Mouse (Mus musculus) stomach, embryonic 16.5 days (tissue): Measurements from ENCODE around the gene Erbin. TPM values are rescaled to one million over a fixed set of nuclear protein-coding genes. Genes with fewer than 3 reads are reported as not detected.

Experiments used
- ATAC-seq: fragments of 200-750 bp; cut with Nextera tagmentation; 2 replicates; pipeline ENCODE4 v1.8.0; 2017; ENCODE audit warnings: moderate number of reproducible peaks, moderate TSS enrichment; ENCODE audit not compliant: insufficient read depth, low FRiP score
- H3K27ac ChIP-seq: fragments of 300-500 bp; sonication (generic); 2 replicates; pipeline ENCODE4 v1.5.1; 2014; ENCODE audit warnings: low read length
- H3K27me3 ChIP-seq: fragments of 300-500 bp; sonication (generic); 2 replicates; pipeline ENCODE4 v1.6.1; 2014; ENCODE audit warnings: low read length, control low read depth, mixed read lengths; ENCODE audit not compliant: control insufficient read depth, insufficient read depth
- H3K36me3 ChIP-seq: fragments of 300-500 bp; sonication (generic); 2 replicates; pipeline ENCODE4 v1.6.1; 2014; ENCODE audit warnings: low read length; ENCODE audit not compliant: control insufficient read depth, insufficient read depth
- H3K4me1 ChIP-seq: fragments of 300-500 bp; sonication (generic); 2 replicates; pipeline ENCODE4 v1.6.1; 2014; ENCODE audit warnings: low read length, control low read depth, mixed read lengths; ENCODE audit not compliant: control insufficient read depth, insufficient read depth
- H3K4me2 ChIP-seq: fragments of 300-500 bp; sonication (generic); 2 replicates; pipeline ENCODE4 v1.6.1; 2014; ENCODE audit warnings: low read depth, low read length, mixed read lengths
- H3K4me3 ChIP-seq: fragments of 300-500 bp; sonication (generic); replicated peaks from 2 replicates; pipeline ENCODE4 v1.5.1; 2014; ENCODE audit warnings: mild to moderate bottlenecking, low read length
- H3K9ac ChIP-seq: fragments of 300-500 bp; sonication (generic); 2 replicates; pipeline ENCODE4 v1.6.1; 2014; ENCODE audit warnings: low read length
- H3K9me3 ChIP-seq: fragments of 300-500 bp; sonication (generic); replicated peaks from 2 replicates; pipeline ENCODE4 v1.6.1; 2016; ENCODE audit warnings: low read length, control low read depth; ENCODE audit not compliant: control insufficient read depth
- WGBS: fragments of 180-500 bp; shearing (Covaris S2); extraction: QIAGEN DNeasy Blood & Tissue Kit; methylation state at CpG from one replicate; pipeline ENCODE4 v1.1.7; 2014; 5-methylcytosine and 5-hydroxymethylcytosine counted together
- polyA plus RNA-seq: library from polyadenylated mRNA; unstranded; fragments of >200 nt; fragmentation: Nextera tagmentation; extraction: Ambion mirVana; gene quantifications from 2 replicates; pipeline ENCODE4 v1.2.1, GENCODE M21; 2015

Erbin gene
- polyA plus RNA-seq, 1 experiment from 2014 or later = 18.3 TPM

DNA sequence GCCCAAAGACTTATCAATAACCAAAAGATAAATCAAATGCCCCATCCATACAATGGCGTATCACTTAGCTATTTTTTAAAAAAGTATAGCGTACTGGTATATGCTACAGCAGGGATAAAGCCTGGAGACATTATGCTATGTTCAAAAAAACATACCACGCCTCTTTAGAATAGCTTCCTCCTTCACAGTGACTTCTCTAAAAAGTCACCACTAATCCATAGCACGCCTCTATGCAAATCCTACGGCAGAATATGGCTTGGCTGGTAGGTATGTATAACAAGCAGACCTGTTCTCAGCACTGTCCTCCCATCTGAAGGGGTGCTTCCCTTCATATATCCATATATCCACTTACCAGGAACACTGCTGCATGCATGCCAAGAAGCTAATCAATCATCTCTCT is 27.2 kb downstream of the Erbin start:
- Histone ChIP-seq H3K27ac (no peak overlapping the region), H3K4me2 (no peak overlapping the region), H3K4me1 (peaks cover 10% of the 10 kb centered on the region; the same call in 1 of the 2 replicates), H3K27me3 (no peaks in the 10 kb centered on the region), H3K36me3 (peaks cover 2% of the 10 kb centered on the region; the same call in 1 of the 2 replicates), H3K4me3 (no peak overlapping the region), H3K9me3 (no peaks in the 10 kb centered on the region), H3K9ac (no peak overlapping the region)
- ATAC-seq = no peak
- WGBS = 85% methylated on average over 5 of the region's 5 CpGs

DNA sequence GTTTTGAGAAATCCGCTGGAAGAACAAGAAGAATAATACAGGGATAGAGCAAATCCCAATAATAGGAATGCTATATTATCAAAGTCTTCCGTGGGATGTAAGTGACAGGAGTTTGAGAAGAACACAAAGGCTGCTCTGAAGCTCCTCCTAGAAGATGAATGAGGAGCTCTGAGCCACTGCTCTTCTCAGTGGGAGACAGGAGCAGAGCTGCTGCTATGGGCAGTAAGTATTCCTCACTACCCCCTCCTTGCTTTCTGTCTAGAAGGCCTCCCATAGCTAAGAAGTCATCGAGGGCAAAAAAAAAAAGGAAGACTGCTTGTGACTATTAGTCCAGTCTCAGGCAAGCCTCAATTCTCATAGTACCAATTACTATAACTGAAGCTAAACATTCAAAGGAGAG is 30.3 kb downstream of the Erbin start:
- Histone ChIP-seq H3K9me3 (no peaks in the 10 kb centered on the region), H3K27ac (no peak overlapping the region), H3K4me1 (peaks cover 10% of the 10 kb centered on the region; the same call in 1 of the 2 replicates), H3K36me3 (no peaks in the 10 kb centered on the region), H3K4me3 (no peak overlapping the region), H3K27me3 (no peaks in the 10 kb centered on the region), H3K9ac (no peak overlapping the region), H3K4me2 (no peak overlapping the region)
- no peak for ATAC-seq
- whole genome bisulfite sequencing = 50% methylated on average over 3 of the region's 3 CpGs

DNA sequence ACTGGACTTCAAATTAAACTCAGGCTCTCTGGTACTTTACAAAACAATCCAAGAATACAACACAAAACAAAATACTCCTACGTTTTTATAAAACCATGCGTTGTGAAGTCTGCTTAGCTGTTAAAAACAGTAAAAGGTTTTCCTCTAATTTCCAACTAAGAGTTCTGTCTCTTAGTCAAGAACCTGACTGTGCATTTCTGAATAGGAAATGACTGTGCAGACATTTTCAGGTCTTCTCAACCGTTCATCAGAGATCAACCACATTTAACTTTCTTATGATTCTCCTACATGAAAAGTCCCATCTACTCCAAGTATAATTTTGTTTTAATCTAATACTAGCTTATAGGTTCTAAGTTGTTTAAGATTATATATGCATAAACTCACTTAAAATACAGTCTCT is 33.8 kb downstream of the Erbin start:
- no peak for ATAC-seq
- 81% methylated on average over 3 of the region's 3 CpGs for WGBS
- Histone ChIP-seq H3K9ac (no peak overlapping the region), H3K4me2 (no peak overlapping the region), H3K4me1 (peaks cover 6% of the 10 kb centered on the region; the same call in 1 of the 2 replicates), H3K4me3 (no peak overlapping the region), H3K27ac (no peak overlapping the region), H3K9me3 (no peaks in the 10 kb centered on the region), H3K36me3 (no peaks in the 10 kb centered on the region), H3K27me3 (no peaks in the 10 kb centered on the region)

DNA sequence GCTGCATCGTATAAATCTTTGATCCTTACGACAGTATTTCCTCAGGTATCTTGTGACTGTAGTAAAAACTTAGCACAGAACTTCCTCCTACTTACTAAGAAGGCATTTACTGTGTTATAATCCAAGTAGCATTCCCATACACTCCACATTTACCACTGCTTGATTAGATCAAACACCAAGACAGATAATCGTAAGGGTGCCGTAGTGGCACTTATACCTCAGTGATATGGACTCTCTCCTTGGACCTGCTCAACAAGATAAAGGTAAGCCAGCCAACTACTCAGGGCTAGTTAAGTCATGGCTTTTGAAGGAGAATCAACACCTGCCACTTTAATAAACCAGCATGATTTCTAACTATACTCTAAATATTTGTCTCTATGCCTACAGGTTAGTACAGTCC is 39.1 kb downstream of the Erbin start:
- H3K9me3 ChIP-seq = no peaks in the 10 kb centered on the region
- no peaks in the 10 kb centered on the region for H3K4me1 ChIP-seq
- WGBS = 90% methylated on average over 4 of the region's 4 CpGs
- no peak overlapping the region for H3K4me2 ChIP-seq
- no peaks in the 10 kb centered on the region for H3K27me3 ChIP-seq
- H3K27ac ChIP-seq = no peak overlapping the region
- H3K36me3 ChIP-seq = 0 out of 2 replicates have a peak, but pooled peaks cover 5% of the 10 kb centered on the region
- no peak overlapping the region for H3K4me3 ChIP-seq
- no peak for ATAC-seq
- no peak overlapping the region for H3K9ac ChIP-seq

DNA sequence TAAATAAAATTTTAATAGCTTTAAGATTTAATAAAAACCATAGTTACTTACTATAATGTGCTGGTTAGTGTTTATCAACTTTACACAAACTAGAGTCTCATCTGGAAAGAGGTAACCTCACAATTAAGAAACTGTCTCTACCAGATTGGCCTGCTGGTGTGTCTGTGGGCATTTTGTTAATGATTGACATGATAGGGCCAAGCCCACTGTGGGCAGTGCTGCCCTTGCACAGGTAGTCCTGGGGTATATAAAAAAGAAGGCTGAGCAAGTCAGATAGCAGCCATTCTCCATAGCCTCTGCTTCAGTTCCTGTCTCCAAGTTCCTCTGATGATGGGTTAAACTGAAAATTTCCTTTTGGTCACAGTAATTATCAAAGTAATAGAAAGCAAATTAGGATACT is 43.6 kb downstream of the Erbin start:
- 0 out of 2 replicates have a peak, but pooled peaks cover 5% of the 10 kb centered on the region for H3K36me3 ChIP-seq
- H3K27me3 ChIP-seq = no peaks in the 10 kb centered on the region
- ATAC-seq = no peak

DNA sequence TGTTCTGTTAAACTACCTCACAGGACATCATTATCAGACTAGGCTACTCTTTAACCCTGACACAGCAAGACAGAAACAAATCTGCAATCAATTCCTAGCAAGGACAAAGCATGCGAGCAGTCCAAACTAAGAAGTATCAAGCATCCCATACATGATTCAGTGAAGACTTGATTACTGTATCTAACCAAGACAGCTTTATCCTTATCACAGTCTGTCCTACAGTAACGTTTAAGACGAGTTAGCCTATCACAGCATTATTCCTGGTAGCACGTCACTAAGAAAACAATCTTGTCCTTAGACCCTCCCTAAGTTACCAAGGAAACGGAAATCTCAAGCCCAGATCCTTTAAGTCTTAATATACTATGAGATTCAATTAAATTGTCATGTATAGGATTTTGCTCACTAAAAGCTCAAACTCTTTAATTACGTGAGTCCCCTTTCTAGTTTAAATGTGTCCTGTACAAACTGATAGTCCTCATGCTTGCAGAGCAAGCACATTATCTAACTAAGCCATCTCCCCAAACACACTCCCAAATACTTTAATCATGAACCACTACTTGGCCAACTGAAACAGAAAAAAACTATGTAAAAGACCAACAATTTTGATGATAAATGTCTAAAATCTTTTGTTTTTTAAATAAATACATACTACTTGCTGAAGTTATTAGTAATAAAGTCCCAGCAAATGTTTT is 44.3 kb downstream of the Erbin start:
- Histone ChIP-seq H3K9me3 (no peaks in the 10 kb centered on the region), H3K36me3 (0 out of 2 replicates have a peak, but pooled peaks cover 5% of the 10 kb centered on the region), H3K4me1 (no peaks in the 10 kb centered on the region), H3K27ac (no peak overlapping the region), H3K4me3 (no peak overlapping the region), H3K4me2 (no peak overlapping the region), H3K9ac (no peak overlapping the region), H3K27me3 (no peaks in the 10 kb centered on the region)
- no peak for ATAC-seq
- whole genome bisulfite sequencing = 84% methylated on average over 6 of the region's 6 CpGs

More for the DNA sequence above, 43.6 kb downstream of the Erbin start:
- Histone ChIP-seq H3K9ac (no peak overlapping the region), H3K4me3 (no peak overlapping the region), H3K4me2 (no peak overlapping the region), H3K4me1 (no peaks in the 10 kb centered on the region), H3K27ac (no peak overlapping the region), H3K9me3 (no peaks in the 10 kb centered on the region)

DNA sequence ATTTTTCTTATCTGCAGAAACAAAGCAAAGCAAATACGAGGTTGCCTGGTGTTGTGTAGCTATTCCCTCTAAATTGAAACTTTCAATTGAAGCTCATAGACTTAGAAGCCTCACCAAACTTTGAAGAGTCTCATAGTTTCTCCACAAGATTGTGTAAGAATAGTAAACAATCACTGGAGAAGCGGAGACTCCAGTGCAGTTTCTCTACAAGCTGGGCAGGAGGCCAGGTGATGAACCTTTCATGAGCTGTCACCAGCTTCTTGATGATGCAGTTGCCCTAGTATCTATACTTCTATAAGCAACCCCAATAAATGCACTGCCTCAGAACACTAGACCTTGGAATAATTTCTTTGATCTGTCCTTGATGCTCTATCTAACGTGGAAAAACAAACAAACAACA is 49.5 kb downstream of the Erbin start:
- Histone ChIP-seq H3K27ac (no peak overlapping the region), H3K4me2 (no peak overlapping the region), H3K9ac (no peak overlapping the region), H3K9me3 (no peaks in the 10 kb centered on the region), H3K4me3 (no peak overlapping the region), H3K36me3 (no peaks in the 10 kb centered on the region), H3K27me3 (no peaks in the 10 kb centered on the region), H3K4me1 (no peaks in the 10 kb centered on the region)
- no peak for ATAC-seq
- 63% methylated on average over 3 of the region's 3 CpGs for WGBS

DNA sequence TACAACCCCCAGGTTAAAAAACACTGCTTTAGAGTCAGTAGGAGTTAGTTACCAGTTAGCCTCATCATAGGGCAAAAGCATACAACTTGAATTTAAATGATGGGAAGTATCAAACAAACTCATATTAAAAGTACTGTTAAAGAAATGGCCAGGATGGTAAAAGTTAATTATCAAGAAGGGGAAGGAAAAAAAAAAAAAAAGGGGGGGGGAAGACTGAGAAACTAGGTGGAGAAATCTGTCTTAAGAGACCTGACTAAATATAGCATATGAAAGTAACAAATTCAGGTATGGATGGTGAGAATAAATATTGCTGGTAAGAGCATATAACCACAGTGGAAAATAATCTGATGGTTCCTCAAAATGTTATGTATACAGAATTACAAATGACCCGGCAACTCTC is 50.2 kb downstream of the Erbin start:
- Histone ChIP-seq H3K4me3 (no peak overlapping the region), H3K27me3 (no peaks in the 10 kb centered on the region), H3K36me3 (no peaks in the 10 kb centered on the region), H3K27ac (no peak overlapping the region), H3K4me2 (no peak overlapping the region), H3K4me1 (no peaks in the 10 kb centered on the region), H3K9ac (no peak overlapping the region), H3K9me3 (no peaks in the 10 kb centered on the region)
- 86% methylated on average over 1 of the region's 1 CpGs for WGBS
- ATAC-seq = no peak

DNA sequence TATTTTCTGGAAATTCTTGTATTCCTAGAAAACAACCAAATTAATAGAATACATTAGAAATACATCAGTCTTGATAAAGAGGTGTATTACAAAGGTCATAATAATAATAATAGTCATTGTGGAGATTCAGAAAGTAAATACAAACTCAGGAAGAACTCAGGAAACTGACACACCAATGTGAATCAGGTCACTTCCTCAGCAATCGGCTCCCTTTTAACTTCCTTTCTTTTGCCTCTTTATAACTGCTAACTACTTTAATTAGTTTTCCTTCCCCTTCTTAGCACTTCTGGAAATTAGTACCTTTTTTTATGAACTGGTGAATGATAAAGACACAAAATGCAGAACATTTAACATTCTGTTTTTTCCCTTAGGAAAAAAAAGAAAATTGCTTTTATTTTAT is 51.4 kb downstream of the Erbin start:
- Histone ChIP-seq H3K9ac (no peak overlapping the region), H3K4me1 (no peaks in the 10 kb centered on the region), H3K4me2 (no peak overlapping the region), H3K4me3 (no peak overlapping the region), H3K9me3 (no peaks in the 10 kb centered on the region), H3K36me3 (no peaks in the 10 kb centered on the region), H3K27ac (no peak overlapping the region), H3K27me3 (no peaks in the 10 kb centered on the region)
- WGBS = 67% methylated on average over 1 of the region's 1 CpGs
- ATAC-seq = no peak
